In the genomic region with DNA sequence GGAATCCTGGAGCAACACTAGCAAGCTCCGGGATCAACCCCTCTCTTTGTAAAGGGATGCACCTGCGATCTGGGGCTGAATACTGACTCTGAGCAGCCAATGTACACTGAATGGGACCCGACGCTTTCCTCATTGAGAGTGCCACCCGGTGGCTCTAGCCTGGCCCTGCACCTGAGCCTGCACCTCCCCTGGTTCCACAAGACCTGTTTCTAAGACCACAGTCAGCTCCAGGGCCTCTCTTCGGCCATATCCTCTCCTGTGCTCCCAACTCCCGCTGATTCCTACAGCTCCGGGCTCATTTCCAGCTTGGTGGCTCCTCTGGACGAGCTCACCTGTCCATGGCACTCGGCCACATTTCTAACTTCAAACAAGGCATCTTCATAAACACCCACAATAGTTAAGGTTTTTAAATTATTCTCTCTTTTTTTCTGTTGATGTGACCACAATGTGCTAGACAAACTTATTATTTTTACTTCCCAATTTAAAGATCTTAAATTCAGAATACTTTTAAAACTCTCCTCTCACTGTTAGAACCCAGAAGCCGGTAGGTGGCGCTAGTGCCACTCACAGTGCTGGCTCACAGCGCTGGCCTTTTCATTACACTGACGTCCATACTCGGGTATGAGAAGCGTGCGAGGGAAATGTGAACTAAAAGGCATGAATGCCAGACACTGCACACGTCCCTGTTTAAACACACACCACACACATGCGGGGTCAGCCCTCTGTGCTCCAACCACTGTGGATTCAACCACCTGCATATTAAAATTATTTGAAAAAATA, we compare ENCODE assay signal across 9 mouse cellular contexts. TPM values are rescaled to one million over a fixed set of nuclear protein-coding genes. Genes with fewer than 3 reads are reported as not detected.
DNase-seq lines count a peak whose midpoint lies in the region; ATAC-seq and TF ChIP-seq lines count a peak whose summit lies in the region.
"Had no signal": no experiment of that assay in that cellular context is flagged by ENCODE, and none has a peak within 500 bp of the region (broad histone marks: within the 10 kb centered on the region; RNA-seq: fewer than 3 reads in every experiment).

No protein-coding gene starts in this region.

- H3K27me3 ChIP-seq in forebrain, embryonic 16.5 days (replicated peaks; ENCODE audit: control insufficient read depth, insufficient read depth, low read length), result no peaks in the 10 kb centered on the region
- H3K27me3 ChIP-seq in lung, embryonic 14.5 days (ENCODE audit: insufficient read depth, low read length), result no peaks in the 10 kb centered on the region
- H3K27me3 ChIP-seq in thymus, adult 2 months (ENCODE audit: control insufficient read depth, insufficient read depth, low read length), result no peaks in the 10 kb centered on the region

- H3K36me3 ChIP-seq in forebrain, embryonic 16.5 days (ENCODE audit: control insufficient read depth, insufficient read depth), result no peaks in the 10 kb centered on the region
- peaks cover 2% of the 10 kb centered on the region; the same call in 1 of the 2 replicates for H3K36me3 ChIP-seq in lung, embryonic 14.5 days (ENCODE audit: insufficient read depth)
- H3K36me3 ChIP-seq in thymus, adult 2 months (ENCODE audit: control insufficient read depth, insufficient read depth, low read length), result peaks cover 4% of the 10 kb centered on the region; the same call in 1 of the 2 replicates
- H3K36me3 ChIP-seq: limb, embryonic 15.5 days had no signal

- no peak overlapping the region for H3K9ac ChIP-seq in forebrain, embryonic 16.5 days (replicated peaks; ENCODE audit: low read depth, low read length)
- H3K9ac ChIP-seq in lung, embryonic 14.5 days, result no peak overlapping the region
- H3K9ac ChIP-seq: limb, embryonic 15.5 days had no signal

- H3K4me2 ChIP-seq in forebrain, embryonic 16.5 days (ENCODE audit: low read length), result no peak overlapping the region
- H3K4me2 ChIP-seq in lung, embryonic 14.5 days, result no peak overlapping the region
- H3K4me2 ChIP-seq: limb, embryonic 15.5 days had no signal

- H3K9me3 ChIP-seq in forebrain, embryonic 16.5 days (ENCODE audit: control insufficient read depth, low read length), result no peaks in the 10 kb centered on the region
- no peaks in the 10 kb centered on the region for H3K9me3 ChIP-seq in lung, embryonic 14.5 days (ENCODE audit: low read depth, low read length)
- H3K9me3 ChIP-seq: limb, embryonic 15.5 days had no signal

- ATAC-seq in cerebellum, adult (ENCODE audit: insufficient number of reproducible peaks, low FRiP score, low TSS enrichment), result peak; percentile 66; the same call in 1 of the 2 replicates
- ATAC-seq in forebrain, embryonic 16.5 days, result peak; percentile 91
- ATAC-seq in lung, embryonic 14.5 days (ENCODE audit: insufficient read depth), result peak; percentile 76

- 0 out of 2 replicates have a peak, but pooled peaks cover 2% of the 10 kb centered on the region for H3K4me1 ChIP-seq in forebrain, embryonic 16.5 days (replicated peaks; ENCODE audit: control insufficient read depth, insufficient read depth, low read length)
- H3K4me1 ChIP-seq in lung, embryonic 14.5 days (ENCODE audit: insufficient read depth), result no peaks in the 10 kb centered on the region; the same call in 1 of the 2 replicates
- no peaks in the 10 kb centered on the region for H3K4me1 ChIP-seq in thymus, adult 2 months (replicated peaks; ENCODE audit: control insufficient read depth, insufficient read depth, low read length)

- peak; percentile 76 for DNase-seq in ES-CJ7 (ENCODE audit: low read depth, low spot score)
- DNase-seq in heart, postnatal 25 days (ENCODE audit: low spot score), result peak; percentile 40
- DNase-seq in layer of hippocampus, adult 11-12 months (ENCODE audit: low spot score), result peak; percentile 80
- peak; percentile 97 for DNase-seq in lung, embryonic 14.5 days
- DNase-seq in ovary, postnatal 10 days (ENCODE audit: low spot score), result peak; percentile 68
- peak; percentile 80 for DNase-seq in thymus, adult 2 months

- H3K27ac ChIP-seq in forebrain, embryonic 16.5 days (ENCODE audit: low read length), result no peak overlapping the region
- H3K27ac ChIP-seq in lung, embryonic 14.5 days (ENCODE audit: low read depth), result peak overlapping the region; percentile 9; the same call in 1 of the 2 replicates
- H3K27ac ChIP-seq in thymus, adult 2 months (ENCODE audit: control insufficient read depth, insufficient read depth, low read length), result no peak overlapping the region
- H3K27ac ChIP-seq: limb, embryonic 15.5 days had no signal

- intact Hi-C loops in heart, postnatal 25 days (cut with DNase I), result loop anchor here (1.0 kb wide), 2 partner anchors 70 to 73 kb away; no protein-coding TSS in a partner anchor

- 14% methylated on average over 19 of the region's 19 CpGs for WGBS in forebrain, embryonic 16.5 days
- WGBS in lung, embryonic 14.5 days, result 17% methylated on average over 19 of the region's 19 CpGs
- WGBS in thymus, adult 2 months, result 26% methylated on average over 19 of the region's 19 CpGs

- no peak overlapping the region for H3K4me3 ChIP-seq in forebrain, embryonic 16.5 days (replicated peaks; ENCODE audit: low read length)
- H3K4me3 ChIP-seq in lung, embryonic 14.5 days (ENCODE audit: low read depth, low read length), result no peak overlapping the region
- H3K4me3 ChIP-seq in thymus, adult 2 months (ENCODE audit: control insufficient read depth, insufficient read depth, low read length), result no peak overlapping the region
- H3K4me3 ChIP-seq: limb, embryonic 15.5 days had no signal

- peak; percentile 82 for TF ChIP-seq CTCF in lung, embryonic 14.5 days (IDR thresholded peaks at IDR 0.05; ENCODE audit: low read depth)
- peak; percentile 76 for TF ChIP-seq CTCF in thymus, adult 2 months (IDR thresholded peaks at IDR 0.05; ENCODE audit: borderline replicate concordance, control insufficient read depth, extremely low read depth, insufficient read depth, low read length, poor library complexity)

- TF ChIP-seq POLR2A in thymus, adult 2 months (IDR thresholded peaks at IDR 0.05; ENCODE audit: control insufficient read depth, extremely low read depth, insufficient read depth, low read length, poor library complexity), result no peak

RNA-seq across cellular contexts. Expression of a gene that starts 48.5 kb away (rescaled TPM):
- 1.7 and 2.8 TPM in 2 replicates for polyA plus RNA-seq in forebrain, embryonic 16.5 days (2015; fragmentation: Nextera tagmentation; extraction: Ambion mirVana)
- 100 to 1,000 TPM; 381 to 383 TPM for total RNA-seq in heart, postnatal 25 days (2021)
- polyA plus RNA-seq in lung, embryonic 14.5 days (2014; fragmentation: Nextera tagmentation; extraction: Ambion mirVana), result 39.0 and 44.4 TPM in 2 replicates
- 4.3 and 9.6 TPM in 2 replicates for polyA plus RNA-seq in thymus, adult 2 months (2012; rRNA removed)

RNA-seq across cellular contexts. Expression of a gene that starts 57.9 kb away (rescaled TPM):
- 301 and 317 TPM in 2 replicates for polyA plus RNA-seq in forebrain, embryonic 16.5 days (2015; fragmentation: Nextera tagmentation; extraction: Ambion mirVana)
- total RNA-seq in heart, postnatal 25 days (2021), result 100 to 1,000 TPM; 305 to 317 TPM
- 348 and 373 TPM in 2 replicates for polyA plus RNA-seq in lung, embryonic 14.5 days (2014; fragmentation: Nextera tagmentation; extraction: Ambion mirVana)
- 689 and 1,465 TPM in 2 replicates for polyA plus RNA-seq in thymus, adult 2 months (2012; rRNA removed)

Comparison
In these comparisons a context has a peak if more than half of its experiments do, and no peak if none do; other contexts are left out.
1. DNase-seq: peak in every context shown above with its lines; median percentile 97 in lung, embryonic 14.5 days; 80 in layer of hippocampus, adult 11-12 months; 80 in thymus, adult 2 months; 76 in ES-CJ7; 68 in ovary, postnatal 10 days; 40 in heart, postnatal 25 days.